Mouse (Mus musculus) c-Kit-negative CD71-positive TER-119-positive erythroid progenitor cells, embryonic 14.5 days (primary cell): ENCODE results near the gene Ppm1h.
"Not testable (repeated sequence)": the region's sequence is repeated elsewhere in the genome, so short reads cannot be mapped to it uniquely, and the experiment has no call there.

Source experiments
- DNase-seq: peaks from one replicate; pipeline ENCODE4 v3.0.0-alpha.2; 2013; ENCODE audit warnings: low read depth, low spot score

Gene Ppm1h

GRCm38 (mm10) chr10:122891461-122891860 lies 212.9 kb downstream of the Ppm1h start:
- DNase-seq: no peak

- DNase-seq: no peak
These were observed 216.1 kb downstream of the Ppm1h start for GRCm38 (mm10) chr10:122894555-122895069.

- DNase-seq: no peak
These were observed 216.7 kb downstream of the Ppm1h start for GRCm38 (mm10) chr10:122895121-122895770.

GRCm38 (mm10) chr10:122899971-122900370 lies 221.4 kb downstream of the Ppm1h start:
- DNase-seq: no peak

- no peak for DNase-seq
These were observed 221.9 kb downstream of the Ppm1h start for GRCm38 (mm10) chr10:122900466-122900865.

- DNase-seq: no peak
These were observed 222.8 kb downstream of the Ppm1h start for GRCm38 (mm10) chr10:122901379-122901778.

GRCm38 (mm10) chr10:122909406-122910032 lies 231.0 kb downstream of the Ppm1h start:
- no peak for DNase-seq

GRCm38 (mm10) chr10:122910798-122911225 lies 232.2 kb downstream of the Ppm1h start:
- no peak for DNase-seq

- DNase-seq: no peak
These were observed 233.1 kb downstream of the Ppm1h start for GRCm38 (mm10) chr10:122911668-122912067.

- DNase-seq: no peak
These were observed 233.6 kb downstream of the Ppm1h start for GRCm38 (mm10) chr10:122912086-122912690.

GRCm38 (mm10) chr10:122912701-122913368 lies 234.3 kb downstream of the Ppm1h start:
- no peak for DNase-seq

- DNase-seq: no peak
These were observed 234.8 kb downstream of the Ppm1h start for GRCm38 (mm10) chr10:122913393-122913792.

GRCm38 (mm10) chr10:122915905-122916304 lies 237.3 kb downstream of the Ppm1h start:
- DNase-seq: no peak

- DNase-seq: no peak
These were observed 239.2 kb downstream of the Ppm1h start for GRCm38 (mm10) chr10:122917648-122918324.

GRCm38 (mm10) chr10:122918325-122918694 lies 239.7 kb downstream of the Ppm1h start:
- DNase-seq: no peak

GRCm38 (mm10) chr10:122918754-122919153 lies 240.2 kb downstream of the Ppm1h start:
- DNase-seq: no peak

- no peak for DNase-seq
These were observed 240.9 kb downstream of the Ppm1h start for GRCm38 (mm10) chr10:122919416-122919815.

- no peak for DNase-seq
These were observed 241.7 kb downstream of the Ppm1h start for GRCm38 (mm10) chr10:122920218-122920795.

GRCm38 (mm10) chr10:122922226-122922625 lies 243.7 kb downstream of the Ppm1h start:
- no peak for DNase-seq

- not testable (repeated sequence) for DNase-seq
These were observed 246.0 kb downstream of the Ppm1h start for GRCm38 (mm10) chr10:122924571-122924970.

GRCm38 (mm10) chr10:122926275-122926674 lies 247.7 kb downstream of the Ppm1h start:
- DNase-seq: no peak
